Mouse (Mus musculus): ENCODE data around the gene Col4a3bp.

Col4a3bp gene

GRCm38 (mm10) chr13:96541381-96541780, 1.0 kb upstream of the Col4a3bp start:
- DNase-seq (ENCODE audit: low spot score in 2 of 2), result no peak

GRCm38 (mm10) chr13:96542901-96543891, 778 bp downstream of the Col4a3bp start:
- DNase-seq (ENCODE audit: low spot score in 2 of 2), result no peak

- no peak for DNase-seq (ENCODE audit: low spot score in 2 of 2)
Observed at GRCm38 (mm10) chr13:96544506-96544905, 2.1 kb downstream of the Col4a3bp start.

- DNase-seq (ENCODE audit: low spot score in 2 of 2), result no peak
Observed at GRCm38 (mm10) chr13:96547250-96547649, 4.8 kb downstream of the Col4a3bp start.

DNA sequence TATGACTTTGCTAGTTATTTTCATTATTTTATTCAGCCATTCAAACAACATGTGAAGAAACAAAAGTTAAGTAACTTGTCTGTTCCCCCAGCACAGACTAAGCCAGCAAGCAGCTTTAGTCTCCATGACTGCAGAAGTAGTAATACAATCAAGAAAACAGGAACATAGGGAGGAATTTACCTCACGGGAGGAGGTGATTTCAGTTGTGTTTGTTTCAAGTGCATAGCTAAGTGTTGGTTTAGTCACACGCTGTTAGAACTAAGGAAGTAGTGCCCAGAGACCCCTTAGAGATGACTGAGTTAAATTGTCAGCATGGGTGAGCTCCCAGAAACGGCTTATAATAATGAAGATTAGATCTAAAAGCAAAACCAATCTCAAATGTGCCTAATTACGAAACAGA, 5.5 kb downstream of the Col4a3bp start:
- no peak for DNase-seq (ENCODE audit: low spot score in 2 of 2)

DNA sequence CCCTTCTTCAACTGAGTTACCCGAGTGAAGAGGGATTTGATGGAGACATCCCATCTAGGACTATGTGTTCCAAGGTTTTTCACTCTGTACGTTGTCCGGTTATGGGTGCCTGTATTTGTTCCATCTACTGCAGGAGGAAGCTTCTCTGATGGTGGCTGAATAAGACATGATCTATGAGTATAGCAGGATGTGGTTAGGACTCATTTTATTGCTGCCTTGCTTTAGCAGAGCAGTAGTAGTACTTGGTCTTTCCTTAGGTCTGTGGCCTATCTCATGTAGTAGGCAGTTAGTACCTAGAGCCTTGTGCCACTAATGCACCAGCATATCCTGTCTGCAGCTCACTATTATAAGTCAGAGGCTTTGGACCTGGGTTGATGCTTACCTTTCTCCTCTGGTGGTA, 12.7 kb downstream of the Col4a3bp start:
- no peak for DNase-seq (ENCODE audit: low spot score in 2 of 2)

- DNase-seq (ENCODE audit: low spot score in 2 of 2), result no peak
Observed at GRCm38 (mm10) chr13:96567977-96568376, 25.6 kb downstream of the Col4a3bp start.

- DNase-seq (ENCODE audit: low spot score in 2 of 2), result no peak
Observed at GRCm38 (mm10) chr13:96570313-96571015, 28.0 kb downstream of the Col4a3bp start.

GRCm38 (mm10) chr13:96571016-96571361, 28.6 kb downstream of the Col4a3bp start:
- DNase-seq (ENCODE audit: low spot score in 2 of 2), result no peak

GRCm38 (mm10) chr13:96574170-96574569, 31.8 kb downstream of the Col4a3bp start:
- no peak for DNase-seq (ENCODE audit: low spot score in 2 of 2)

DNA sequence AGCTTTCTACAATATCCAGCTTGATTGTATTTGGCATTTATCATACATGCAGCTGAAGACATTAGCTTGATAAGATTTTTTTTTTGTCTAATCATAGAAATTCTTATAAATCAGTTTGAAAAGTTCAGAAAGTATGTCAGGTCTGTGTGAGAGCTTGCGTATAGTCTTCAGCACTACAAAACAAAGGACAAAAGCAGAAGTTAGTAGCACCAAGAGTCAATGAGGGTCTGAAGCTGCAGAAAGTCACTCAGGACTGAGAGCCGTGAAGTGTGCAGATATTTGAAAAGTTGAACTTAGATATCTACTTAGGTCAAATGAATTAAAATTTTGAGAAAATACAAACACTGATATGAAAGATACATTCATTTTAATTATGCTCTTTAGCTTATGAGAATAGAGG, 36.7 kb downstream of the Col4a3bp start:
- DNase-seq (ENCODE audit: low spot score in 2 of 2), result no peak

DNA sequence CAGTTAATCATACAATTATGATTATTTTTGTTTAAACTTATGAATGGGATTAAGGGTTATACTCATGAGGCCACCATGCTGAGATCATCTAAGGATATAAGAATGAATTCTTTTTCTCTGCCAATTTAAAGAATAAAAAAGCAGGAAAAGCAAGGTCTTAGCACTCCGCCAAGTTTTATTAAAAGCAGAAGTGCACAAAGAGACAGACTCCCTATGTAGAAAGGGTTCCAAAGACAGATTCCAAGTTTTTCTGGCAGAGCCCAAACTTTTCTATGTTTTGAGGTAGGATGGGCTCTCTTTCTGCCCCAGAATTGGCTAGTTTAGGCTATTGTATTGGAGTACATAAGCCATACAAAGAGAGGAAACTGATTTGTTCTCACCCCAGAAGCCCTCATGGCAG, 37.6 kb downstream of the Col4a3bp start:
- DNase-seq (ENCODE audit: low spot score in 2 of 2), result no peak

DNA sequence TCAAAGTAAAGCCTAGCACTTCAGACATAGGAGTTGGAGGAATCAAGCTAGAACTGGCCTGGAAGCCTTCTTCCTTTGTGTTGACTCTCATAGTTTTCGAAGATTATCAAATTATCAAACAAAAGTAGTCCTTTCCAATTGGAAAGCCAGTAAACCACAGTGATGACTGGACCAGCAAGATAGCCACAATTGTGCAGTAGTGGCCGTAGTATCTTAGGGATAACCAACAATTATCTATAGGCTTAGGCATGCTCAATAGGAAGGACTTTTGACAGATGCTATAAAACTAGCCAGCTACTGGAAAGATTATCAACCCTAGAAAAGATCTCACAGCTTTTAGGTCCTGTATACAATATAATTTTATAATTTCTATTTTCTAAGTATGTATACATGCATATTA, 41.8 kb downstream of the Col4a3bp start:
- no peak for DNase-seq (ENCODE audit: low spot score in 2 of 2)

- DNase-seq (ENCODE audit: low spot score in 2 of 2), result no peak
Observed at GRCm38 (mm10) chr13:96586540-96586939, 44.1 kb downstream of the Col4a3bp start.

- no peak for DNase-seq (ENCODE audit: low spot score in 2 of 2)
Observed at GRCm38 (mm10) chr13:96588642-96589041, 46.2 kb downstream of the Col4a3bp start.

GRCm38 (mm10) chr13:96593621-96594020, 51.2 kb downstream of the Col4a3bp start:
- no peak for DNase-seq (ENCODE audit: low spot score in 2 of 2)

DNA sequence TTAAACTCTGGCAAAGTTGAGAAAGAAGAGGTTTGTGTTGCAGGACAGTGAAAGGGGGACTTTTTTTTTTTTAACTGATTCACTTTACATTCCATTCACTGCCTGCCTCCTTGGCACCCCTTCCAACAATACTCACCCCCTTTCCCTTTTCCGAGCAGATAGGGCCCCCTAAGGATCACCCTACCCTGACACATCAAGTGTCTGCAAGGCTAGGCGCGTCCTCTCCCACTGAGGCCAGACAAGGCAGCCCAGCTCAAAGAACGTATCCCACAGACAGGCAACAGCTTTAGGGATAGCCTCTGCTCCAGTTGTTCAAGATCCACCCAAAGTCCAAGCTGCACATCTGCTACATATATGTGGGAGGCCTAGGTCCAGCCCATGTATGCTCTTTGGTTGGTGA, 51.7 kb downstream of the Col4a3bp start:
- no peak for DNase-seq (ENCODE audit: low spot score in 2 of 2)

GRCm38 (mm10) chr13:96599182-96599581, 56.8 kb downstream of the Col4a3bp start:
- DNase-seq (ENCODE audit: low spot score in 2 of 2), result no peak

DNA sequence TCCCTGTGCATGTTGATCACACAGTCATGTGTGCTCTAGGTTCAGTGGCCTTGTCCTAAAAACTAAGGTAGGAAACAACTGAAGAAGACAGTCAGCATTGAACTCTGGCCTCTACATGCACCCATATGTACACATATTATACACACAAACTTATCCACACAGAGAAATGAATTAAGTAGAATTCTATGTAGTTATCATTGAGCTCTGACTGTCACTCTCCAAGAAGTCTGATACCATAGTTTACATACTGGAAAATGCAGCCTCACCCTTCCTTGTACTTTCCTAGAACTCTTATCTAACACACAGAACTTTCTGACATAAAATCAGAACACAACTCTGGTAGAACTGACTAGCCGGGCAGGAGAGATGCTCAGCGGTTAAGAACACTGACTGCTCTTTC, 61.8 kb downstream of the Col4a3bp start:
- no peak for DNase-seq (ENCODE audit: low spot score in 2 of 2)

DNA sequence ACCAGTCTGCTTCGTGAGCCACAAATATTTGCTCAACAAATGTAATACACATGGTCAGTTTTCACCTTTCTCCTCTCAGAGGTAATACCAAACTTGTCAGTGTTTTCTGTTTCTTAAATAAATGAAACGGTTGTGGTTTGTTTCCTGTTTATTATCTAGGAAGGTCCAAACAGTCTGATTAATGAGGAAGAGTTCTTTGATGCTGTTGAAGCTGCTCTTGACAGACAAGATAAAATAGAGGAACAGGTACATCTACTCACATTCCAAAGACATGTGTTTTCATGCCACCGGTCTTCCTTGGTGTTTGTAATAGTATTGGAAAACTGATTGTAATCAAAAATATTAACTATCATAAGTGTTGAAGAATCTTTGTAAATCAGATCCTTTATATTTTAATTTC, 72.2 kb downstream of the Col4a3bp start:
- DNase-seq (ENCODE audit: low spot score in 2 of 2), result no peak

GRCm38 (mm10) chr13:96620891-96621290, 78.5 kb downstream of the Col4a3bp start:
- no peak for DNase-seq (ENCODE audit: low spot score in 2 of 2)

- no peak for DNase-seq (ENCODE audit: low spot score in 2 of 2)
Observed at GRCm38 (mm10) chr13:96630396-96630795, 88.0 kb downstream of the Col4a3bp start.

GRCm38 (mm10) chr13:96644168-96644567, 101.8 kb downstream of the Col4a3bp start:
- no peak for DNase-seq (ENCODE audit: low spot score in 2 of 2)
